Mouse (Mus musculus) liver, embryonic 12.5 days (tissue): ENCODE measurements around the gene Camk2n2. TPM values are rescaled to one million over a fixed set of nuclear protein-coding genes. Genes with fewer than 3 reads are reported as not detected.
A peak's percentile ranks its signal among the peaks of the same experiment; 100 is the strongest.

Experiments used
- ATAC-seq: fragments of 200-750 bp; cut with Nextera tagmentation; 2 replicates; pipeline ENCODE4 v1.8.0; 2017; ENCODE audit warnings: moderate number of reproducible peaks, mild to moderate bottlenecking, moderate library complexity
- H3K27ac ChIP-seq: fragments of 300-500 bp; sonication (generic); 2 replicates; pipeline ENCODE4 v1.5.1; 2016; ENCODE audit warnings: mild to moderate bottlenecking
- H3K27me3 ChIP-seq: fragments of 300-500 bp; sonication (generic); replicated peaks from 2 replicates; pipeline ENCODE4 v1.6.1; 2016; ENCODE audit warnings: mild to moderate bottlenecking, moderate library complexity
- H3K36me3 ChIP-seq: fragments of 300-500 bp; sonication (generic); 2 replicates; pipeline ENCODE4 v1.6.1; 2016; ENCODE audit warnings: mild to moderate bottlenecking, moderate library complexity
- H3K4me1 ChIP-seq: fragments of 300-500 bp; sonication (generic); 2 replicates; pipeline ENCODE4 v1.6.1; 2016
- H3K4me2 ChIP-seq: fragments of 300-500 bp; sonication (generic); 2 replicates; pipeline ENCODE4 v1.6.1; 2016; ENCODE audit warnings: mild to moderate bottlenecking, moderate library complexity
- H3K4me3 ChIP-seq: fragments of 300-500 bp; sonication (generic); 2 replicates; pipeline ENCODE4 v1.5.1; 2016; ENCODE audit warnings: mild to moderate bottlenecking, moderate library complexity
- H3K9ac ChIP-seq: fragments of 300-500 bp; sonication (generic); 2 replicates; pipeline ENCODE4 v1.6.1; 2016; ENCODE audit warnings: mild to moderate bottlenecking, moderate library complexity
- H3K9me3 ChIP-seq: fragments of 300-500 bp; sonication (generic); replicated peaks from 2 replicates; pipeline ENCODE4 v1.6.1; 2016; ENCODE audit warnings: mild to moderate bottlenecking, moderate library complexity
- WGBS: fragments of 180-500 bp; shearing (Covaris S2); methylation state at CpG from one replicate; pipeline ENCODE4 v1.1.7; 2016; ENCODE audit not compliant: insufficient replicate concordance; 5-methylcytosine and 5-hydroxymethylcytosine counted together
- polyA plus RNA-seq: library from polyadenylated mRNA; unstranded; fragments of >200 nt; fragmentation: Nextera tagmentation; extraction: Ambion mirVana; gene quantifications from 2 replicates; pipeline ENCODE4 v1.2.1, GENCODE M21; 2016

The Camk2n2 gene
- polyA plus RNA-seq, 1 experiment from 2014 or later: 0.61 TPM

DNA sequence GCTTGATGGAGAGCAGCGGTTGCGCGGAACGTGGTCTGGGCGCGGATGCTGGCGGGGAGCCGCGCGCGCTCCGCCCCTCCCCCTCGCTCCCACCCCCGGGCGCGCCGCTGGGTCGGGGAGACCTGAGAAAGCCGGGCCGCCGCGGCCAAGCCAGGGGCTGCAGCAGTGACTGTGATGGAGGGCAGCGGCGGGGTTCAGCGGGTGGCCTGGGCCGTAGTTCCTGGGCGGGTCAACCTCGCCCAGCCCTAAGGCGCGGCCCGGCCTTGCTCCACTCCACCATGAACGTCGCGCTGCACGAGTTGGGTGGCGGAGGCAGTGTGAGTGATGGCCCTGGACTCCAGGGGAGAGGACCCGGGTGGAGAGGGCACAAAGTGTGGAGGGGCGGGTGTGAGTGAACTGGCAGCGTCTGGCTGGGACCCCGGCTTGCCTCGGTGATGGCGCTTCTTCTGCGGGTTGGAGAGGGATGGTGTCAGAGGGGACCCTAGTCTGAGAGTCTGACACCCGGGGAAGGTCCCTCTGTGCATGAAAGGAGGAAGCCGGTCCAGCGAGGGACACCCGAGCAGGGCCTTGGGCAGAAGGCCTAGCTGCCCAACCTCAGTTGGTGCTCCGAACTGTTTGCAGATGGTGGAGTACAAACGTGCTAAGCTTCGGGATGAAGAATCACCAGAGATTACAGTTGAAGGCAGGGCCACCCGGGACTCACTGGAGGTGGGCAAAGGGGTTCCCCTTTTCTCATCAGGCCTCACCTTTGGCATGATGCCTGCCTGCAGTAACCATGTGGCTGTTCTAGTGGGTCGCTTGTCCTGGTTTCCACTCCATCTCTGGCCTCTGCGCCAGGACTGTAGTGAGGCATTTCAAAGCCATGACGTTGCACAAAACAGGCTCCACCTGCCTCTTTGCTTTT, 8.9 kb upstream of the Camk2n2 start, which contains the start of gene Ece2:
Gene Ece2 (plus strand): TSS at position 98 of the 904 bp plus-strand sequence.
- no peak for ATAC-seq
- WGBS: 12% methylated on average over 54 of the region's 54 CpGs
- no peaks in the 10 kb centered on the region for H3K9me3 ChIP-seq
- H3K4me3 ChIP-seq: peak within 1 kb of the TSS; percentile 49
- peak within 1 kb of the TSS; percentile 36 for H3K9ac ChIP-seq
- H3K4me1 ChIP-seq: peaks cover 7% of the 10 kb centered on the region; the same call in 1 of the 2 replicates
- H3K27ac ChIP-seq: no peak within 1 kb of the TSS
- peak within 1 kb of the TSS; percentile 75 for H3K4me2 ChIP-seq
- H3K27me3 ChIP-seq: peaks cover 74% of the 10 kb centered on the region
- no peaks in the 10 kb centered on the region for H3K36me3 ChIP-seq

DNA sequence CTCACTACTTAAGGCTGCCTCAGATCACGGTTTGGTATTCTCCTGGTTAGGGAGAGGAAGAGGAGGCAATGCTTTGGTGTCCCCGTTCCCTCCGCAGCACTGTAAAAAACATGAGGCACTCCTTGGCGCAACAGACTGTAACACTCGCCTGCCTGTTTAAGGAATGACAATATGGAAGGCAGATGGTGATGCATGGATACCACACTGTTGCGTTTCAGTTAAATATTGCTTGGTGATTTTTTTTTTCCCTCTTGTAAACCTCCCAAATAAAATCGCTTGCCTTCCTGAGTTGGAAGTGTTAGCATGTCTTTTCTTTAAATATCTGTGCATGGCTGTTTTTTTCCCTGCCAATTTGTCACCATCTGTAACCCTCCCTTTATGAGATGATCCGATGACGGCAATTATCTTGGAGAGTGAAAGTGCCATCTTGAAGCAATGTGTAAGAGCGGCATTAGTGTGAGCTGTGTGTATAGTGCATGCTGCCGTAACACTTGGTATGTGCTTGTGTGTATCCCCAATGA, 7.8 kb upstream of the Camk2n2 start:
- Histone ChIP-seq H3K27me3 (peaks cover 80% of the 10 kb centered on the region), H3K9me3 (no peaks in the 10 kb centered on the region), H3K4me1 (peaks cover 7% of the 10 kb centered on the region; the same call in 1 of the 2 replicates), H3K27ac (no peak overlapping the region), H3K9ac (no peak overlapping the region), H3K36me3 (no peaks in the 10 kb centered on the region), H3K4me3 (no peak overlapping the region), H3K4me2 (no peak overlapping the region)
- 64% methylated on average over 11 of the region's 11 CpGs for WGBS
- no peak for ATAC-seq

DNA sequence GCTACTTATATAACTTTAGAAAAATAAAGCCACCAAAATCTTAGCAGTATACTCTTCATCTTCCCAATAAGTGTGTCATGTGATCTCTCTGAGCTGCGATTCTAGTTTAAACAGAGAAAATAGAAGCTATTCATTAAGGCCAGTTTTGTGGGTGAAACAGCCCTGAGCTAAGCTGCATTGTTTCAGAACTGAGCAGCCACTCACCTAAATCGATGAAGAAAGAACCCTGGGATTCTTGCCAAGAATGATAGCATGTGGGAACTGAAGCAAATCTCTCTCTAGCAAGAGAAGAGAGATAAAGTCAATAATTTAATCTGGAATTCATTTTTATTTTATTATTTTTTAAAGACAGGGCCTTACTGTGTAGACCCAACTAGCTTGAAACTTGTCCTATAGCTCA, 2.1 kb upstream of the Camk2n2 start:
- ATAC-seq: no peak
- Histone ChIP-seq H3K27me3 (peaks cover 89% of the 10 kb centered on the region), H3K4me2 (no peak overlapping the region), H3K9me3 (no peaks in the 10 kb centered on the region), H3K36me3 (no peaks in the 10 kb centered on the region), H3K9ac (no peak overlapping the region), H3K27ac (no peak overlapping the region), H3K4me1 (peaks cover 36% of the 10 kb centered on the region), H3K4me3 (no peak overlapping the region)
- 65% methylated on average over 2 of the region's 2 CpGs for WGBS

DNA sequence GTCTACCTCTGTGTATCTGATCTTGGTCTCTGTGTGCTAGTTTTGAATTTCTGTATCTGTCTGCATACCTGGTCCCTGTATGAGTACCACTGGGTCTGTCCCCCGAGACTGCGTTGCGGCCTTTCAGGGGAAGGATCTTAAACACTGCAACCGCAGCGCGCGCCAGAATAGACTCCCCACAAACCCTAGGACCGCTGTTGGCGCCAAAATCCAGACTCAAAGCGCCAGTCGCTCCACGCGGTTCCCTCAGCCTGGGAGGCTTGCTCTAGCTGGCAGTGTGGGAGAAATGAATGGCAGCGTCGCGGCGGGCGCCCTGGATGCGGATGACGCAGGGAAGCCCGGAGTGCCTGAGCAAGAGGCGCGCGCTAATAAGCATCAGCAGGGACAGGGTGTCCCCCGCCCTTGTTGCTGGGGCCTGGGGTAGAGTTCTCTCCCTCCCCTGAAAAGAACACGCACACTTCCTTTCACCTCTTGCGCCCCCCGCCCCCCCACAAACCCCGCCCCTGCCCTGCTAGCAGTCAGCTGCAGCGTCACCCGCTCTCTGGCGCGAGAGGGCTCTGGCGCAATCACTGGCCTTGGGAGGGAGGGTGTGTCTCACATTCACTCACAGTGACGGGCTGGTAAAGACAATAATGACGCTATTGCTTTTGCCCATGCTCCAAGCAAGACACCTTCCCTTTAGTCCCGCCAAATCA, 1.1 kb upstream of the Camk2n2 start:
- peaks cover 36% of the 10 kb centered on the region for H3K4me1 ChIP-seq
- H3K36me3 ChIP-seq: 0 out of 2 replicates have a peak, but pooled peaks cover 5% of the 10 kb centered on the region
- peaks cover 90% of the 10 kb centered on the region for H3K27me3 ChIP-seq
- peak overlapping the region; percentile 99 for H3K4me2 ChIP-seq
- WGBS: under 1% methylated on average over 36 of the region's 37 CpGs
- ATAC-seq: peak; percentile 41
- H3K4me3 ChIP-seq: peak overlapping the region; percentile 69
- no peaks in the 10 kb centered on the region for H3K9me3 ChIP-seq
- peak overlapping the region; percentile 39; the same call in 1 of the 2 replicates for H3K27ac ChIP-seq
- peak overlapping the region; percentile 63 for H3K9ac ChIP-seq

DNA sequence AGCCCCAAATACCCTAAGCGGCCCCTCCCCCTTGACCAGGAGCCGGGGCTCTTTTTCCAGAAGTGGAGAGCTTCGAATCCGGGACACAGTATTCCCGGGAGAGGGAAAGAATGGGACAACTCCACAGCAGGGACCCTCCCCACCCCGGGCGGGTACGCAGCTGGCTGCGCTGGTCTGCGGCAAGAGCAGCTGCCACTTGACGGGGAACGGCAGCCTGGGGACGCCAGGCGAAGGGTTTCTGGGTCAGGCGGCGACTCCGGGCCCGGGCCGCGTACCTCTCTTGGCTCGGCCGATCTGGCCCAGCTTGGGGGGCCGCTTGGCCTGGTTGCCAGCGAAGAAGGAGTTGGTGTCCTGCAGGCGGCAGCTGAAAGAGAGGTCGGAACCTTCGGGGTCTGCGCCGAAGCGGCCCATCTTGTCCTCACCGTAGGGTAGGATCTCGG, 316 bp downstream of the Camk2n2 start:
- peaks cover 36% of the 10 kb centered on the region for H3K4me1 ChIP-seq
- peaks cover 80% of the 10 kb centered on the region for H3K27me3 ChIP-seq
- peak overlapping the region; percentile 69 for H3K4me3 ChIP-seq
- H3K36me3 ChIP-seq: peaks cover 5% of the 10 kb centered on the region; the same call in 1 of the 2 replicates
- no peak overlapping the region for H3K27ac ChIP-seq
- peak overlapping the region; percentile 99 for H3K4me2 ChIP-seq
- no peaks in the 10 kb centered on the region for H3K9me3 ChIP-seq
- ATAC-seq: peak; percentile 4; the same call in 1 of the 2 replicates
- peak overlapping the region; percentile 63 for H3K9ac ChIP-seq
- under 1% methylated on average over 32 of the region's 32 CpGs for WGBS

DNA sequence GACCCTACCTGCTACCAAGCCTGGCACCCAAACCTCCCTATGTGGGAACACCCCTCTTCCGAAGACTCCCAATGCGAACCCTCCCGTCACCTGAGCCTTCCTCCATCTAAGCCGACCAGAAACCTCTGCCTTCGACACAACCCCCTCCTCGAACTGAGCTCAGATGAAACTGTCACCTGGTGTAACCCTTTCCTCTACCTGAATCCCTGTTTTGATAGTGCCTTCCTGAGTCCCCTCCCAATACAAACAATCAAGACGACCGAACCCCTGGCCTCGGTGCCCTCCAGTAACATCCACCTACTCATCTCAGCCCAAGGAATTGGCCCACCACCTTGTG, 720 bp downstream of the Camk2n2 start:
- H3K9me3 ChIP-seq: no peaks in the 10 kb centered on the region
- H3K36me3 ChIP-seq: peaks cover 5% of the 10 kb centered on the region; the same call in 1 of the 2 replicates
- peak overlapping the region; percentile 69 for H3K4me3 ChIP-seq
- H3K4me2 ChIP-seq: peak overlapping the region; percentile 99
- H3K4me1 ChIP-seq: peaks cover 36% of the 10 kb centered on the region
- peaks cover 76% of the 10 kb centered on the region for H3K27me3 ChIP-seq
- WGBS: under 1% methylated on average over 9 of the region's 9 CpGs
- no peak overlapping the region for H3K9ac ChIP-seq
- no peak; the same call in 1 of the 2 replicates for ATAC-seq
- H3K27ac ChIP-seq: no peak overlapping the region

DNA sequence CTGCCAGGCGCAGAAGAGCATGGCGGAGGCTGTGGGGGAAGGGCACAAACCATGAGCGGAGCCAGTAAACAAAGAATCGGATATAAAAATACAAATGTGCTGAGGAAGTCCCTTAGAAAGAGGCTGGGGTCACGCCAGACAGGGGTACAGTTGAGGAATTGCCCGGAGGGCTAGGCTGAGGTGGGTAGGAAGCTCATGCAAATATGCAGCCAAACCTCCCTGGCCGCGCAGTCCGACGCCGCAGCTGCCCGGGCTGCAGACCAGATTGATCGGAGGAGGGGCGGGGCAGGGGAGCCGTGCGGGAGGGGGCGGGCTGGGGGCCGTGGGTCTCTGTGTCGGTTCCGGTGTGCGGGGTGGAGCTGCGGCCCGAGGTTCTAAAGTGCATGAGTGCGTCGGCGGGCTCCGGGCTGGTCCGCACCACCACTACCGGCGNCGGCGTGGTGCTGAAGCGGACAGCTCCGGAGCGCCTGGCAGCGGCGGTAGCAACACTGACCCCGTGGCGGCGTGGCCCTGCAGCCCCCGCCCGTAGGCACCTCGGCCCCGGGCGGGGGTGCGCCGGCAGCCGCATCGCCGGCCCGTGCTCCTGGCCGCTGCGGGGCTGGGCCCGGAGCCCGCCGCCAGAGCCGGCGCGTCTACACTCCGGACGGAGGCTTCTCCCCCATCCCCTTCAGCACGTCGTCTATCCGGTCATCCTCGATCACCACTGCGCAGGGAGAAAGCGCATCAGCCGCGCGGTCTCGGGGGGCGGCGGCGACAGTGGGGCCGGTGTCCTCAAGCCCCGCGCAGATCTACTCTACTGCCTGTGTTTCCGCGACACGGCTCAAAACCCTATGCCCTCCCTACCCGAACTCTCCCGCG, 1.3 kb downstream of the Camk2n2 start:
- Histone ChIP-seq H3K27me3 (peaks cover 71% of the 10 kb centered on the region), H3K36me3 (peaks cover 5% of the 10 kb centered on the region; the same call in 1 of the 2 replicates), H3K9me3 (no peaks in the 10 kb centered on the region), H3K27ac (no peak overlapping the region), H3K4me1 (peaks cover 36% of the 10 kb centered on the region), H3K4me3 (peak overlapping the region; percentile 69), H3K9ac (no peak overlapping the region), H3K4me2 (peak overlapping the region; percentile 99)
- WGBS: 5% methylated on average over 79 of the region's 83 CpGs
- ATAC-seq: peak; percentile 22; the same call in 1 of the 2 replicates

DNA sequence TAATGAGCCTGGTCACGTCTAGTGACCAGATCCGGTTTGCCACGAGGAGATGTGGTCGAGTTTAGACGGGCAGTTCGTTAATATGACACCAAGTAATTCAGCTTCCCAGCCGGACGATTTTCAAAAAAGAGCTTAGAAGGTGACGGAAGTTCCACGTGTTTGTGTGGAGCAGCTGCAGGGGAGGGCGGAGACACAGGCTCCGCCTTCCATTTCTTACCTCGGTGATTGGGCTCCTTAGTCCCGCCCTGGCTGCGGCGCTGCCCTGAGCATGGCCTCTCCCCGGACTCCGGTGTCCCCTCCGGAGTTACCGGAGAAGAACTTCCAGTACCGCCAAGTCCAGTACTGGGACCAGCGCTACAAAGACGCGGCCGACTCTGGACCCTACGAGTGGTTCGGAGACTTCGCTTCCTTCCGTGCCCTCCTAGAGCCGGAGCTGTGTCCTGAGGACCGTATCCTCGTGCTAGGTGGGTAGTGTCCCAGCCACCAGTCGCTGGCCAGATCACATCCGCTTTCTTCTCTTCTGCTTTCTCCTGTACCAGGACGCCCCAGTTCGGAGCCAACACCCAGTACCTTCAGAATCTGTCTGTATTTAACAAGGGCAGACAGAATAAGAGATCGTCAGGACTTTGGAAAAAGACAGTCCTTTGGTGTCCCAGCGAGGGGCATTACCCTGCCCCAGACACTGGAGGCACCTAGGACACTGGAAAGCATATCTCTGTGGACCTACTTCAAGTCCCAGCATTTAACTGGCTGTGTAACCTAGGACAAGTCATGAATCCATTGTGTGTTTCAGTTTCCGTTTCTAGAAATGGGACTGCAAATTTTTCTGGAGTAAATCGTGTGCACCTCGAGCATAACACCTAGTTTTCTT, 9.5 kb downstream of the Camk2n2 start, which contains the start of the genes Eef1akmt4, Gm49333 and Alg3:
Gene Eef1akmt4 (plus strand): TSS at position 237 of the 871 bp plus-strand sequence.
Gene Gm49333 (plus strand): TSS at position 254 of the 871 bp plus-strand sequence.
Gene Alg3 (minus strand): TSS at position 379 of the 871 bp plus-strand sequence.
- Histone ChIP-seq H3K4me2 (peak within 1 kb of the TSS; percentile 93), H3K4me1 (peaks cover 32% of the 10 kb centered on the region), H3K4me3 (peak within 1 kb of the TSS; percentile 83), H3K36me3 (peaks cover 24% of the 10 kb centered on the region), H3K27me3 (no peaks in the 10 kb centered on the region), H3K9ac (peak within 1 kb of the TSS; percentile 78), H3K9me3 (no peaks in the 10 kb centered on the region), H3K27ac (peak within 1 kb of the TSS; percentile 79)
- ATAC-seq: peak; percentile 97
- 2% methylated on average over 41 of the region's 41 CpGs for WGBS

DNA sequence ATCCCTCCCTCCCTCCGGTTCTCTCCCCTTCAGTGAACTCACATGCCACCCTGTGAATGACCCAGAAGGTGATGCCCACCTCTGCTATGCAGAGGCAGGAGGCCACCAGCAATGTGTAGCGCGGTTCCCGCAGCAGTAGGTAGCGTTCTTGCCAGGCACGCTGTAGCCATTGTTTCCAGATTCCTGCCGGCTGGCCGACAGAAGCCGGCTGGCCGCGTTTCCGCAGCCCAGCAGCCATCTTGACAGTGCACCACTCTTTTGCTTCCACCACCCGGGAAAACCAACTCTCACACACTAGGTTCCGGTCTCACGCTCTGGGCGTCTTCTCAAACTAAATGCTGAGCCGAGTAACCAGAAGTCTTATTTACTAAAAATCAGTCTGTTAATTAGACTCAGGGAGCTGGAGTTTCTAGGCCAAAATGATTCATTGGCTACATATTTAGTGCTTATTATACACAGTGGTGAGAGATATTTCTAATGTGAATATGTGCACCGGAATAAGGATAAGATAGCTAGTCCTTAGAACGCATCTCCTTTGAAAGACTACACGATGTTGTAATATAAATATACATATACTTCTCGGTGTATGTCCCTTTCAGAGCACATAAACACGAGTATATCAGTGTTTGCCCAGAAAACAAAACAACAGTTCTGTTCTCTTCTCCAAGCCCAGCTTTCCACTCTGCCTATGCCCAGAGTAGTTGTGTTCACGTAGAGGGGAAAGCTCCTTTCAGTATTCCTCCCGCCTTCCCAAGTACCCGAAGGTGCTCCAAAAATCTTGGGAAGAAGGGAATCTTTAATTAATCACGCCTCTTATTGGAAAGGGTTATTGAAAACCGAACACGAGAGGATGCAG, 10.4 kb downstream of the Camk2n2 start:
- H3K4me1 ChIP-seq: peaks cover 32% of the 10 kb centered on the region
- H3K4me2 ChIP-seq: peak overlapping the region; percentile 93
- no peaks in the 10 kb centered on the region for H3K9me3 ChIP-seq
- peak overlapping the region; percentile 83 for H3K4me3 ChIP-seq
- under 1% methylated on average over 28 of the region's 28 CpGs for WGBS
- H3K9ac ChIP-seq: peak overlapping the region; percentile 78
- peaks cover 32% of the 10 kb centered on the region for H3K36me3 ChIP-seq
- H3K27ac ChIP-seq: peak overlapping the region; percentile 79
- ATAC-seq: peak; percentile 53
- H3K27me3 ChIP-seq: no peaks in the 10 kb centered on the region
